Mouse (Mus musculus) gonadal fat pad, adult 2 months (tissue): ENCODE results near the gene Rpl5. TPM values are rescaled to one million over a fixed set of nuclear protein-coding genes. Genes with fewer than 3 reads are reported as not detected.
"Not testable (repeated sequence)": the region's sequence is repeated elsewhere in the genome, so short reads cannot be mapped to it uniquely, and the experiment has no call there.

Experiments used
- DNase-seq: peaks from one replicate; pipeline ENCODE4 v3.0.0-alpha.2; 2012; ENCODE audit warnings: low read depth
- polyA plus RNA-seq: library from polyadenylated mRNA; depleted of rRNA; stranded (reverse); fragments of >200 nt; gene quantifications from 2 replicates; pipeline ENCODE4 v1.2.3, GENCODE M21; 2012

Gene Rpl5
- polyA plus RNA-seq, 1 experiment, result 26.3 TPM

DNA sequence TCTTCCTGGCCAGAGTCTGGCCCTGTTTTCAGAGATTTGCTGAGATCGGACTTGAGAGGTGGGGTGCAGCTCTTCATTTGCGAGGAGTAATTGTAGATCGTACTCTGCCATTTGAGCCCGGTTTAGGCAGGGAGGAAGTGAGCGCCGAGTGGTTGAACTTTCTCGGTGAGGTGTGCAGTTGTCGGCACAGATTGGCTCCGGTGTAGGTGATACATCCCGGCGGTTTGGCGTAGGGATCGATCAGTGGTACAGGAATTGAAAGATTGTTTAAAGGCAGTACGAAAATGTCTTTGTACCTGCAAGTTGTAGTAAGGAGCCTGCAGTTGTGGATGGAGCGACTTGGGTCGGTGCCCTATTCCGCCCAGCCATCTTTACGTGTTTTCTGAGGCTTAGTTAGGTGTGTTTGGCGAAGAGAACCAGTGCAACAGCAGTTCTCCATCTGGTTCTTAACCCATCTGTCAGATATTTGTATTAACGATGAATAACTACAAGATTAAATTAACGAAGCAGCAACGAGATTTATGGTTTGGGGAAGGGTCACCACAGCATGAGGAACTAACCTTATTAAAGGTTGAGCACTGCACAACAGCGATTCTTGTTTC lies 813 bp downstream of the Rpl5 start:
- DNase-seq, result no peak

DNA sequence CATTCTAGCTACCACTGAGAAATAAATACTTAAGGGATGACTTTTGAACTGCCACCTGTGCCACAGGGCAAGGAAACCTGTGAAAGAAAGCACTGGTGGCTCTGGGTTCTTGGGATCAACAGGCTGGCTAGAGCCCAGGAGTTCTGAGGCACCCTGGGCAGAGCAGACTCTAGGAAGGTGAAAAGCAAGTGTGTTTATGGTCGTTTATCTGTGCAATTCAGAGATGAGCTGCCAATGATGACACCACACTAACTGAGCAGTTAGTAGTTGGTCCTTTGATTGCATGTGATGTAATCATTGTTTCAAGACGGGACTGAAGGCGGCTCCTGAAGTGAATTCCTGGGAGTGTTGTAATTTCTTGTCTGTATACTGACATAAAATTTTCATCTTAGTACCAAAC lies 4.0 kb downstream of the Rpl5 start:
- DNase-seq, result no peak

DNA sequence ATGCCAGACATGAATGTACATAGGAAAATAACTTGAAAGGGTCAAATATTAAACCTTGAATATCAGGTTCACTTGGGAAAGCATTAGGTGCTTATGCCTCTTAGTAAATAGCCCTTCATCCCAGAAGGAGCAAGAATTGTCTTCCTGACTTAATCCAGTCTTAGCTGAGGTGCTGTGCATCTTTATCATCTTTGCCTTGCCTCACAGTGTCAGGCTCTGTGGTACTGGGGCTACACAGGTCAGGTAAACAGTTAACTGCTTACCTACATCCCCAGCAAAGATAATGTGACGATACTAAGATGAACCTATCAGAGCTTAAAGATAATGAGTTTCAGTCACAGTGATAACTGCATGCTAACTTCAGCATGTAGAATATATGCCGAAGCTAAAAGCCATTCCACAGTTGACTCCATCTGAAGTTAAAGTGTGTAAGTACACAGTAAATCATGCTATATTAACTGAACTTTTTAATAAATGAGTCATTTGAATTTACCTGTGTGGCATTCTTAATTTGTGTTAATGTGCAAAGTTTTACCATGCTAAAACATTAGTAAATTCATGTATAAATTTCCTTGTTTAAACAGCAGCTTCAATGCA lies 8.3 kb downstream of the Rpl5 start:
- no peak for DNase-seq

DNA sequence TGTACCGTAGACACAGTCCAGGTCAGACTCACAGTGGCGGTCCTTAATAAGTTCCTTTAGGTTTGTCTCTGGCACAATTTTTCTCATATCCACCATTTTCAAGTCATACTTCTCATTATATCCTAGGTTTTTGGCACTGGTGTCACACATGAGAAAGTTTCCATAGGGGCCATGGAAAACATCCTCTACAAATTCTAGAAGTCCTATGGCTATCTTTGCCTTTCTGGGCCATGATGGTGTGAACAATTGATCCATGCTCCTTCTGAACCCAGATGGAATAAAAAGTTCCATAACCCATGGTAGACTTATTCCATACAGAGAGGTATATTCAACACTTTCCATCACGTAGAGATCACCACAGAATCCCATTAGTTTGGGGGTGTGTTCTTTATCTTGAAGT lies 9.4 kb downstream of the Rpl5 start:
- no peak for DNase-seq

DNA sequence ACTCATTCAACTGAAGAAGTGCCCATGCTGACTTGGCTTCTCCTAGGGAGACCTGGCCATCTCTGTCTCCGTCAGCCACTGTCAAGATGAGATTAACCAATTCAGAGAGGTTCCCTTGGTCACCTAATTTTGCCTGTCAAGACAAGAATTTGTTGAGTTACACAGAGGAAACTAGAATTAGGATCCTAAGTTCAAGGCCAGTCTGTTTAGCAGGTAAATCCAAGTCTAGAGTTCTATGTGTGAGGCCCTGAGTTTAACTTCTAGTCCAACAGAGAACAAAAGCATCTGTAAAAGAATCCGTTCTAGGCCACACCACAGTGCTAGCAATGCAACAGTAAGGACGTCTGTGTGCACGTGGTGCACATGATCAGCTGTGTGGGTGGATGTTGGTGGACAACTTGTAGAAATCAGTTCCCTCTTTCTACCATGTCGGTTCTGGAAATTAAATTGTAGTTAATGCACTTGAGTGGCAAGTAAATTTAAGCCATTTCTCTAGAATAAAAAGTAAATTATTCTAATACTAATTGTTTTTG lies 9.8 kb downstream of the Rpl5 start:
- DNase-seq, result no peak

DNA sequence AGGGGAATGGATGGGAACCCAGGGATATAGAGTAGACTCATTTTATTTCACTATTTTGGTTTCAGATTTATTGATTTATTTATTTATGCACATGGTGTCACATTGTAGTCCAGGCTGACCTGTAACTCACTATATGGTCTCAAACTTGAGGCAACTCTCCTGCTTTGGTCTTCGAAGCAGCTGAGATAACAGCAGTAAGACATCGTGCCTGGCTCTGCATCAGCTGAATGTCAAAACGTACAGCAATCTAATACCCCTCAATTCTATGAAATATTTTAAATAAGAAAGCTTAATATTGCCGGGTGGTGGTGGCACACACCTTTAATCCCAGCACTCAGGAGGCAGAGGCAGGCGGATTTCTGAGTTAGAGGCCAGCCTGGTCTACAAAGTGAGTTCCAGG lies 10.7 kb downstream of the Rpl5 start:
- DNase-seq, result no peak

DNA sequence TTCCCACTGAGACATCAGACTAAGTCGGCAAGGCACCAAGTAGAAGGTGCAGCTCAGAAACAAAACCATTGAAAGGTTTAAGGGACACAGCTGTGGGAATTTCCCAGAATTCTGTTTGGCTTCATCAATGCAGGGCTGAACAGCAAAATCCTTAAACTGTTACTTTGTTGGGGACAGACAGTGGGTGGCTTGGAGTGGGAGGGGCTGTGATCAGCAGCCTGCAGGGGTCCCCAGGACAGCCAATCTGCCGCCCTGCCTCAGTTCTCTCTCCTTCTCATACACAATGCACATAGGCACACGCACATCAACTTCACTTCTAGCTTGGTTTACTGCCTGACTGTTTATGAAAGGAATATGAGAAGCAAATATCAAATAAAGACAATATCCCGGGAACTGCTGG lies 15.0 kb downstream of the Rpl5 start:
- no peak for DNase-seq

DNA sequence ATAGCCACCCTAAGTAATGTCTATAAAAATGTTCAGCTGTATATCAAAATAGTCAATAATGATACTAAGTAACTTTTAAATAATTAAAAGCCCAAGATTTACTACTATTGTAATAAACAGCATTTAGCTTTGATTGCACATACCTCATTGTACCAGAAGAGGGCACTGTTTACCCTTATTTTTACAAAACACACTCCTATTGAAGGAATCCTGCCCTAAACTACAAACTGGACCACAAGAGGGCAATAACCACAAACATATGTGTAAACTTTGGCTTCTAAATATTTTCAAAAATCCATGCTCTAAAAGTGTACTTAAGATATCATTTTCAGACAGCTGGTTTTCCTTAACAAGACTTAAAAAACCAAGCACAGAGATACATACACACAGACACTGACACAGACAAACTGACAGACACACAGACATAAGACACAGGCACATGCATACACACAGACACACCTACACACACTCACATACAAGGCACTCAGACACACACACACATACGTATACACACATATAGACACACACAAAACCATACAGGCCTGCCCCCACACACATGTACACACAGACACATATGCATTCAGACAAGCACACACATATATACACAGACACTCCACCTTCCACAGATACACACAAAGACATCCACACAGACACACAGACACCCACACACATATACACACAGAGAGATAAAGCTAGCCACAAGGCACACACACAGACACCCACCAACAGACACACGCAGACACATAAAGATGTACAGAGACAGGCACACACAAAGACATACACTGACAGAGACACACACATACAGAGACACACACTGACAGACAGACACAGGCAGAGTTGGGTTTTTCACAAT lies 21.3 kb downstream of the Rpl5 start:
- DNase-seq, result no peak

DNA sequence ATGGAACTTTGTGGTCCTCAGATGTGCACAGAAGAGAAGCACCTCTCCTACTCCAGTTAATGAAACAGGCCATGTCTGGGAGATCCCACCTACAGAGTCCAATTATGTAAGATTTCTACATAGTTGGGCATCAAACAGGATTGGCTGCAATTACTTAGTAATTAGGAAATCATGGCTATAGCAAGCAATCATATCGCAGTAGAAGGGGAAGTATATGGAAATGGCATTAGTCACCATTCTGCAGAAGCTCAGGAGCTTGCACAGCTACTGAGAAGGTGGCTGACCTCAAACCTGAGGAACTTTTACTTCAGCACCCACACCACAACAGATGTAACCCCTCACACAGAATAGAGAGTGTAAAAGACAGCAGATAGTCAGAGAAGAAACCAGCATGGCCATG lies 22.5 kb downstream of the Rpl5 start:
- DNase-seq, result peak; percentile 57

DNA sequence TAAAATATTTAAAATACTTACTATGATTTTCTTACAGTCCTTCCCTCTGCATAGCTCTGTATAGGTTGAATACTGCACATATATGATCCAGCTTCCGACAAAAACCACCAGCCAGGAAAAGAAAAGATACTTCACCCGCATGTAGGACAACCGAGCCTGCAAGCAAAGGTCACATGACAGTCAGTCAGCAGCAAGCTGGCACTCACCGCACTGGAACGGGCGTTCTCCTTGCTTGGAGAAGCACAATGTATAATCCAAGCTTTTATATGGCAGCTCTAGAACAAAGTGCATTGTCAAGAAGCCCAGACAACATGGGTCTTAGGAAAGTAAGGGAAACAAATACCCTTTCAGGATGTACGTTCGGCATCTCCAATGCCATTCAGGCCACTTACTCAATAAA lies 24.3 kb downstream of the Rpl5 start:
- no peak for DNase-seq

DNA sequence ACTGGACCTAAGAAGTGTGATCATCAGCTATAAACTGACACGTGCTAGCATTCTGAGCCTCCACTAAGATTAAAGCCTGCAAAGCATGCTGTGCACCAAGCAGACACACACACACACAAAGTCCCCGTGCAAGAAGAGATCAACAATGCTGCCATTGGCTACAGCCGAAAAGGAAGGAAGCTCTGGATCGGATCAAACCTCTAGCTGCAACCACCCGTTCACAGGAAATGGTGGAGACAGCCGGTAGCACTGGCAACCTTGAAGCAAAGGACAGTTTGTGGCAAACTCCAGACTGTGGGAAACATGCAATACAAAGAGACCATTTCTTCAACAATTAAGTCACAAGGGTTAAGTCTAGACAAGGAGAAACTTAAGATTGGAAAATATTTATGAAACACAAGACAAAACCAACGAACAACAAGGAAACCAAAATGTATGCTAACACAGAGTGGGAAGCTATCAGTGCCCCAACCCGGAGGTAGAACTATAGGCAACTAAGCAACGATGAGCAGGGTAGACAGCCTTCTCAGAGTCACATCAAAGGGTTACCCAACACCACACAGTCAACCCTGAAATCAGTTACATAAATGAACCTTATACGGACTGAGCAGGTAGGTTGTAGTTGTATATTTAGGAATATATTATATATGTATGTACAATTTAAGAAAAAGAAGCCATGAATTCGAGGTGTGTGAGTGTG lies 26.4 kb downstream of the Rpl5 start:
- no peak for DNase-seq

DNA sequence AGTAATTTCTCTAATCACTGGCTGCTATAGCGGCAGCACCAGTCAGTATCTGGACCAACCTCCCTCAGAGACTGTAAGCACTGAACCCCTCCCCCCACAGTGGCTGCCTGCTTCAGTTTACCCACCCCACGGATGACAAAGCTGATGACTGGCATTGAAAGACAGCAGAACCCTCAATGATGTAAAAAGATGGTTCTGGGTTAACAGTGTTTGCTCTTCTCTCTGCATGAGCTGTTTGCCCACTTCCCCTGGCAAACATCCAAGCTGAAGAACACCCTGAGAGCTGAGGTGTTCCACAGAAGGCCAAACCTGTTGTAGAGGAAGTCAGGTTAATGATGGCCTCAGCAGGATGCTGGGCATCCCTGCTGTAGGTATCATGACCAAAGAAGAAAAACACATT lies 32.3 kb downstream of the Rpl5 start:
- DNase-seq, result no peak

DNA sequence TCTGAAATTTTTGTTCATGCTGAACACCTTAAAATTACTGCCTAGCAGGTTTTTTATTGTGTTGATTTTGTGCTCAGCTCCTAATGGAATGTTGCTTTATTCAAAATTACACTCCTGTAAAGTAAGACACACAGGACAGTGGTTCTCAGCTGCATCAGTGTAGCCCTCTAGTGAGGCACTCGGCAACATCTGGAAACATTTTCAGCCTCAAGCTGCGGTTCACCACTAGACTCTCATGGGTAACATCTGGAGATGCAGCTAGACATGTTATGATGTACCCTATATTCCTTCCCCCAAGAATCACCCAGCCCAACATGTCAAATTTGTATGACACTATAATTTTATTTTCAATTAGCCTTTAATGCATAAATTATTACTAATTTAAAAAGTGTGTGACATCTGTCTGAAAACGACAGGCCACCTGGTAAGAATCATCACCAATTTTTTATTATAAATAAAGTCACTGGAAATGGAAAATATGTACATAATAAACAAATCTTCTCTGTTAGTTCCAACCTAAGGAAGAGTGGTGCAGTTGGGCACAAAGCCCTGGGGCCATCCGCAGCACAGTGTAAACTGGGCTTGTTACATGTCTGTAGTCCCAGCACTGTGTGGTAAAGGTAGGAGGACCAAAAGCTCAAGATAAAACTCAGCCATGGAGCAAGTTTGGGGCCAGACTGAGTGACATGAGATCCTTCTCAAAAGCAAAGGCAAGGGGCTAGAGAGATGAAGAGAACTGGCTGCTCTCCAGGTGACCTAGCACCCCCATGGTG lies 33.1 kb downstream of the Rpl5 start:
- no peak for DNase-seq

DNA sequence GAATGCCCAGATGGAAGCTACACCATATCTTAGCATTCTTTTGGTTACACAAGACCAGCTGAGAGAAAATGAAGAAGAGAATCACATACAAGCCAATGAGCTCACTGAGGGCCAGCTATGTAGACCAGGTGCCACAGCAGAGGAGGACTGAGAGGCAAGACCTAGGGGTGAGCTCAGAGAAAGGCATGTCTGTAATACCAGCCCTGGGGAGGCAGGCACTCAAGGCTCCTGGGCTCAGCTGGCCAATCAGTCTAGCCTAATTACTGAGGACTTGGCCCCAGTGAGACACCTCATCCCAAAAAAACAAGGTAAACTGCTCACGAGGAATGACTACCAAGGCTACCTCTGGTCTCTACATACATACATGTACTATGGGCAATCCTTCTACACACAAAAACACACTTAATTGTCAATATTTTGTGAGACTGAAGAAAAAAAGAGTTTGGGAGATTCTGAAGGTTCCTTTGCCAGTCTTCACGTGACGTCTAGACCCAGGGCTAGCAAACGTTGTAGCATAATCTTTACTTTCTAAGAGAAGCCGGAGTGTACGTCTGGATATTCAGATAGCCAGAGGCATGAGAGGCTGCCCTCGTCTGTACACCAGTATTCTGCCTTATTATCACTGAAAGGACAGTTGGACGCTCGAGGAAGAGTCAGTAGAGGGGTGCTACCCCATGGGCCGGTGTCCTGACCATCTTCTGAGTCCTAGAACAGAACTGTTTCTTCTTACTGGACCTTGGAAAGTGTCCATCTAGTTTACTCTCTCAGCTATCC lies 34.7 kb downstream of the Rpl5 start:
- DNase-seq, result no peak

DNA sequence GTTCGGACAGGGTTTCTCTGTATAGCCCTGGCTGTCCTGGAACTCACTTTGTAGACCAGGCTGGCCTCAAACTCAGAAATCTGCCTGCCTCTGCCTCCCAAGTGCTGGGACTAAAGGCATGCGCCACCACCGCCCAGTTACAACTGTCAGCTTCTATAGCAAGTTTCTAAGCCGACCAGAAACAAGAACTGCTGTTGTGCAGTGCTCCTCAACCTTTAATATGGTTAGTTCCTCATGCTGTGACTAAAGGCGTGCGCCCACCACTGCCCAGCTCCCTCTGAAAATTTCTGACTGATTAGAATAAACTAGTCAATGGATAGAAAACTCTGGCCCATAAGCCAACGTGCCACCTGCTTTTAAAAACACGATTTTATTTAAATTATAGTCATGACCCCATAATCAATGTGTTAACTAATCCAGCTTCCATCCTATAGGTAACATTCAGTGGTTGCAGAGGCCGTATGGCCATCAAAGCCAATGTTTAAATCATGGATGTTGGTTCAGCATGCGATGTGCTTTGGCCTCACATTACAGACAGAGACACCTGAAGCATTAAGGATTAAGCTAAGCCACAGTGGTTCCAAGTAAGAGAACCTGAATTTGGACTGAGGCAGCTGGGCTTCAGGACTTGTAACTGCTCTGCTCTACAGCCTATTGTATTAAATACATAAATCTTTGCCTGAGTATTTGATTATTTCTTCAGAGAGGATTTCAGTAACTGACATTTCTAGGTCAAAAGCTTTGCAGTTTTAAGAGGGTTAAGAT lies 36.5 kb downstream of the Rpl5 start:
- no peak for DNase-seq

DNA sequence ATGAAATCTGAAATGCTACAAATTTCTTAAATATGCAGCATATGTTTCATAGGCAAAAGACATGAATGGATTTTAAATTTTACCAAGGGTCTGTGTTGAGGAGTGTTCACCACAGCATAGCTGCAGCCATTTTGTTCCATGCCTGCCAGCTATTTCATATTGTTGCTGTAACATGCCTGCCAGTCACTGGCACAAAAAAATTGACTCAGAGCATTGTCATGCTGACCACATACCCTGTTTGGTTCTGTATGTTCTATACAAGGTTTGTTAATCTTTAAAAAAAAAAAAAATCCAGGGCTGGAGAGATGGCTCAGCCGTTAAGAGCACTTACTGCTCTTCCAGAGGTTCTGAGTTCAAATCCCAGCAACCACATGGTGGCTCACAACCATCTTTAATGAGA lies 38.2 kb downstream of the Rpl5 start:
- DNase-seq, result not testable (repeated sequence)

DNA sequence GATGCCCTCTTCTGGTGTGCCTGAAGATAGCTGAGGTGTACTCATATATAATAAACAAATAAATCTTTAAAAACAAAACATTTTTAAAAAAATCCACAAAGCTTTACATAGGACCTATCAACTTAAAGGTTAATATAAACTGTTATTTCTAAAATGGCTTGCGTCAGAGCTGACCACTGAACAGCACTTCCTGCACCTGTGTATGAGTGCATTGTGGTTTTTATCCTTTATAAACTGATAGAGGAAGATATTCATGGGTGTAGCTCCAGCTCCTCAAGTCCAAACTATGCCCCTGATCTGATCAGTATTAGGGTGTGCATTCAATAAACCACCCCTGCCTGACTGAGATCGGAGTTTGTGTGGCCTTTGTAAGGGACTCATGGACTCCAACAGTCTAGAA lies 38.6 kb downstream of the Rpl5 start:
- no peak for DNase-seq

DNA sequence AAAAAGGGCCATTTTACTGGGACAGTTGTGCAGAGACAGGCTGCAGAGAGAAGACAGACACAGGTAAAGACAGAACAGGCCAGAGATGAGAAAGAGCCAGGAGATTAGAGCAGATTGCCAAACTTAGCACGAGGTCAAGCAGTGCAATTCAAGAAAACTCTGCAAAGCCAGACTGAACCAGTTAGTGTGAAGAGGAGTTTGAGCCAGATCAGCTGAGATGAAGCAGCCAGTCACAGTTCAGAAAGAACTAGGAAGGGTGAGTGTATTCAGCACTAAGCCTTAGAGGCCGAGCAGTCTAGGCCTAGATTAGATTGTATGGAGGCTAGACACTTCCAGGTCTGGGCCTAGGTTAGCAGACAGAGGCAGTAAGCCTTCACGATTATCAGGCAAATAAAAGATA lies 39.4 kb downstream of the Rpl5 start:
- no peak for DNase-seq

DNA sequence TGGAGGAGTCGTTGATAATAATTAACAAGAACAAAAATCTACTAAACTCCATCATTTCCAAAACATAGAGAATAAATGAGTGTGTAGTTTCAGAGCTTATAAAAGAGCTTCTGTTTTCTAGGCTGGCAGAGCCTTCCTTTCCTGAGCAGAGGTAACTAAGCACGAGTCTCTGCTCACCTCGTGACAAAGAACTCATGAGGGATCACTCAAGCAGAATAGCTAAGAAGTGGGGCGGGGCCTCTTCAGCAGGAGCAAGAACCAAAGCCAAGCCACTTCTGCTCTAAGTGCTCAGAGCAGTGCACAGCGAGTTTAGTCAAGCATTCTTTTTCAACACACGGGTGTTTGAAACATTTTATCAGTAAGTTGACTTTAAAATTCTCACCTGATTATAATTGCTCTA lies 40.9 kb downstream of the Rpl5 start:
- no peak for DNase-seq

DNA sequence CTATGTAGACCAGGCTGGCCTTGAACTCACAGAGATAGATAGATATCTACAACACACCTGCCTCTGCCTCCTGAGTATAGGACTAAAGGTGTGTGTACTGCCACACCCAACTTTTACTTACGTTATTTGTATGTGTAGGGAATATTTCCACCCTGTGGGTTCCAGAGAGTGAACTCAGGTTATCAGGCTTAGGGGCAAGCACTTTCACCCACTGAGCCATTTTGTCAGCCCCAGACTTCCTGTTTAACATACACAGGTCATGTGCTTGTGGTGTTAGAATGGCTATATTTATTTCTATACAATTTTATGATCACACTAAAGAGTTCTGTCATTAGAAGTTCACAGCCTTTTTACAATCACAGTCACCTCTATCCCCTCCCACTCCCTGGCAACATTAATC lies 42.6 kb downstream of the Rpl5 start:
- DNase-seq, result no peak
